Mouse (Mus musculus): Measurements from ENCODE around the gene Esr2.

Gene Esr2

GRCm38 (mm10) chr12:76081557-76082211 lies 95.4 kb downstream of the Esr2 start:
- DNase-seq, result peak; percentile 89

- no peak for DNase-seq
These were observed 96.0 kb downstream of the Esr2 start for GRCm38 (mm10) chr12:76080876-76081556.

- DNase-seq, result no peak
These were observed 103.1 kb downstream of the Esr2 start for GRCm38 (mm10) chr12:76073981-76074380.

GRCm38 (mm10) chr12:76073066-76073826 lies 103.8 kb downstream of the Esr2 start:
- DNase-seq, result no peak

GRCm38 (mm10) chr12:76071935-76072849 lies 104.9 kb downstream of the Esr2 start:
- DNase-seq, result no peak

Measured in right cerebral cortex, adult 18-20 months (tissue).